Mouse (Mus musculus) B cell, adult 67 days (primary cell): ENCODE results near the gene Mmp2. TPM values are rescaled to one million over a fixed set of nuclear protein-coding genes. Genes with fewer than 3 reads are reported as not detected.

Experiments
- total RNA-seq, 2 experiments: library from RNA; stranded (reverse); gene quantifications; 4 replicates each; pipeline ENCODE4 v1.2.4; 2023

Gene Mmp2
- not detected for total RNA-seq

GRCm38 (mm10) chr8:92827243-92828034, at the start of gene Mmp2:
Gene Mmp2 (plus strand): TSS chr8:92827291.

DNA sequence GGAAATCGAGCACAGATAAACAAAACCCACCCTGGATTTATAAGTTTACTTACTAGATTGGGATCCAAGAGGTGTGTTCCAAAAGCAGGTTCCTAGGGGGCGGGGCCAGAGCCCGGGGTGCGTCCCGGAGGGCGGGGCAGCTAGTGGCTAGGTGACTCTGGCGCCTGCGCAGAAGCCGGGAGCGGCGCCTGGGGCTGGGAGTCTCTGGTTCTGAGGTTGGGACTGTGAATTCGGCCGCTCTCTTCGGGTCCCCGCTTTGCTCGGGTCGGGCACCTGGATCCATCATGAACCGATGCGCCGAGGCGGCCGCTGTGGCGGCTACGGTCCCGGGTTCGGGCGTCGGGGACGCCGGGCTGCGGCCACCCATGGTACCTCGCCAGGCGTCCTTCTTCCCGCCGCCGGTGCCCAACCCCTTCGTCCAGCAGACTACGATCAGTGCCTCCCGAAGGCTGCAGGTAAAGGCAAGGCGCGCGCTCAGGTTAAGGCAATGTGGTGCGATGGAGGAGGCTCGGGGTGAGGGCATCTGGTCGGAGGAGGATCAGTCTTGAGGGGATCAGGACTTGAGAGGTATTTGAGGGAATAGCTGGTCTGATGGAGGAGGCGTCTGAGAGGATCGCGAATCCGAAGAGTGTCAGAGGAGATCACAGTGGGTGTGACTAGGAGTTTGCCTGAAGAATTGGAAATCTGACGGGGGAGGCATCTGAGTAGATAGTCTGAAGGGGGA, 28.2 kb downstream of the Mmp2 start, which contains the start of gene Lpcat2:
TSS of gene Lpcat2 (plus strand) at position 169 of the 724 bp plus-strand sequence.

GRCm38 (mm10) chr8:92901107-92901506, 74.0 kb downstream of the Mmp2 start, which contains the start of gene Capns2:
Gene Capns2 (plus strand): TSS chr8:92901407.

Other genes starting within 250 kb of the Mmp2 start
- gene Irx6, start 153.0 kb upstream of the Mmp2 start, total RNA-seq: not detected
- gene Lpcat2, start 28.0 kb downstream of the Mmp2 start, total RNA-seq: 10 to 100 TPM; 13.3 to 13.5 TPM
- 1 to 10 TPM; 1.1 to 1.7 TPM for gene Capns2, start 74.1 kb downstream of the Mmp2 start, total RNA-seq
- not detected for gene Slc6a2, start 132.8 kb downstream of the Mmp2 start, total RNA-seq
- gene Ces1a, start 220.9 kb downstream of the Mmp2 start, total RNA-seq: not detected